Mouse (Mus musculus) C2C12 (cell line): Measurements from ENCODE around the gene Pygo2. TPM values are rescaled to one million over a fixed set of nuclear protein-coding genes. Genes with fewer than 3 reads are reported as not detected.
A peak's percentile ranks its signal among the peaks of the same experiment; 100 is the strongest.

ENCODE experiments used
- H3K27me3 ChIP-seq: one replicate; pipeline ENCODE4 v1.6.1; 2011; ENCODE audit not compliant: control insufficient read depth, insufficient read depth, insufficient read length
- H3K36me3 ChIP-seq: one replicate; pipeline ENCODE4 v1.6.1; 2011; ENCODE audit not compliant: control insufficient read depth, insufficient read depth
- H3K4me3 ChIP-seq: one replicate; pipeline ENCODE4 v1.5.1; 2011; ENCODE audit warnings: mild to moderate bottlenecking, control low read depth; ENCODE audit not compliant: poor library complexity, insufficient read depth, severe bottlenecking
- H3K79me2 ChIP-seq: one replicate; pipeline ENCODE4 v1.6.1; 2011; ENCODE audit not compliant: control insufficient read depth, insufficient read depth
- H3K79me3 ChIP-seq: one replicate; pipeline ENCODE4 v1.6.1; 2011; ENCODE audit warnings: low read depth, control low read depth
- H3ac ChIP-seq: one replicate; pipeline ENCODE3; 2011; ENCODE audit warnings: low read depth; ENCODE audit not compliant: control insufficient read depth, insufficient read length
- CEBPB ChIP-seq: IDR thresholded peaks from one replicate; pipeline ENCODE4 v1.6.1; 2011; ENCODE audit warnings: low read depth, mild to moderate bottlenecking, control low read depth, moderate library complexity
- CTCF ChIP-seq: IDR thresholded peaks from one replicate; pipeline ENCODE4 v1.5.1; 2011; ENCODE audit not compliant: control insufficient read depth, insufficient read depth, insufficient read length
- FOSL1 ChIP-seq: IDR thresholded peaks from one replicate; pipeline ENCODE4 v1.8.0; 2011; ENCODE audit warnings: mild to moderate bottlenecking, low read length; ENCODE audit not compliant: poor library complexity, insufficient read depth, severe bottlenecking
- MAX ChIP-seq: IDR thresholded peaks from one replicate; pipeline ENCODE4 v1.6.1; 2011; ENCODE audit warnings: mild to moderate bottlenecking, control low read depth
- MYOD1 ChIP-seq: IDR thresholded peaks from one replicate; pipeline ENCODE4 v1.6.1; 2011; ENCODE audit warnings: low read depth; ENCODE audit not compliant: control insufficient read depth, insufficient read length
- MYOG ChIP-seq: IDR thresholded peaks from one replicate; pipeline ENCODE4 v1.6.1; 2011; ENCODE audit not compliant: control insufficient read depth, insufficient read length; ENCODE audit errors: extremely low read depth
- USF1 ChIP-seq: IDR thresholded peaks from one replicate; pipeline ENCODE4 v1.6.1; 2011; ENCODE audit warnings: low read depth, mild to moderate bottlenecking, control low read depth, moderate library complexity
- polyA plus RNA-seq: library from polyadenylated mRNA; unstranded; fragments of >200 nt; fragmentation: generic; extraction: Trizol; gene quantifications from one replicate; pipeline ENCODE4 v1.2.1, GENCODE M21; 2012; ENCODE audit warnings: missing spikeins

The Pygo2 gene
- polyA plus RNA-seq, 1 experiment, result 53.1 TPM

DNA sequence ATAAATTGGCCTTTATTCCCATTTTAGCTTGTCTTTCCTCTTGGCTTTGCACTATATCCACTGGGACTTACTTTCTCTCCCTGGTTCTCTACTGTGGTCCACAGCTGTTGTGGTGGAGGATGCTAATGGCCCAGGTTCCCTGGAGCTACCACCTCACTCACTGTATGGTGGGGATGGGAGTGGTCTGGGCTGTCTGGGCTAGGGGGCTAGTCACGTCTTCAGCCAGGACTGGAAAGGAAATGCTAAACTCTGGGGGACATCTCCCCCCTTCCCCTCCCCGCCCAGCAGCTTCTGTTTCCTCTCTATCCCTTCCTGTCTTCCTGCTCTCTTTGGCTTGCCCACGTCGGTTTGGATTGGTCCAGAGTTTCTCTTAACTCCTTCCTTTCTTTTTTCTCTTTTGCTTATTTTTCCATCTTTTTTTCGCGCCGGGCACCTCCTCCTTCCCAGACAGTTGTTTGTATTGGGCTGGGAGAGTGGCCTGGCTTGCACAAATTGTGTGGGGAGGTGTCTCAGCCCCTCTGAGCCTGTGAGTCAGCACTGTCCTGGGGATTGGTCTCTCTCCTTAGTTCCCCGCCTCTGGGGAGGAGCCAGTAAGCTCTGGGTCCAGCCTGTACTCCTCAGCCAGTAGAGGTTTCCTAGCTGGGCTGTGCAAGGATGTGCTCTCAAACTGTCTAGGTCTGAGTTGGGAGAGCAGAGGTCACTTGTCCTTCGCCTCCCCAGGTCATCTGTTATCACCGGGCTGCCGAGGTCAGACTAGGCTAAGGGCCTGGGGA lies 8.8 kb upstream of the Pygo2 start:
- Histone ChIP-seq H3K79me2 (peaks cover 80% of the 10 kb centered on the region), H3ac (peak overlapping the region; percentile 65), H3K4me3 (peak overlapping the region; percentile 73), H3K36me3 (peaks cover 45% of the 10 kb centered on the region), H3K27me3 (no peaks in the 10 kb centered on the region), H3K79me3 (peaks cover 46% of the 10 kb centered on the region)
- TF ChIP-seq MAX (no peak), CEBPB (no peak), MYOG (no peak), FOSL1 (no peak), MYOD1 (no peak), USF1 (no peak), CTCF (no peak)

DNA sequence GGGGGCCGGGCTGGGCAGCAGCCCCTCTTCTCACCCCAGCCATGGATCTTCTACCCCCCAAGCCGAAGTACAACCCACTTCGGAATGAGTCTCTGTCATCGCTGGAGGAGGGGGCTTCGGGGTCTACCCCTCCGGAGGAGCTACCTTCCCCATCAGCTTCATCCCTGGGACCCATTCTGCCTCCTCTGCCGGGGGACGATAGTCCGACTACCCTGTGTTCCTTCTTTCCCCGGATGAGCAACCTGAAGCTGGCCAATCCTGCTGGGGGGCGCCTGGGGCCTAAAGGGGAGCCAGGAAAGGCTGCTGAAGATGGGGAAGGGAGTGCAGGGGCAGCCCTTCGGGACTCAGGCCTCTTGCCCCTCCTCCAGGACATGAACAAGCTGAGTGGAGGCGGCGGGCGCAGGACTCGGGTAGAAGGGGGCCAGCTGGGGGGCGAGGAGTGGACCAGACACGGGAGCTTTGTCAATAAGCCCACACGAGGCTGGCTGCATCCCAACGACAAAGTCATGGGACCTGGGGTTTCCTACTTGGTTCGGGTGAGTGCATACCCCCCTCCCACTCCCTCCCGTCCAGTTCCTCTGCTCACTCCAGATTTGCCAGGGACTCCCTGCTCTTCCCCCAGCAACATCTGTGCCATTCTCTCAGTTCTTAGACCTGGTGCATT lies 8.1 kb upstream of the Pygo2 start:
- Histone ChIP-seq H3K79me3 (peaks cover 38% of the 10 kb centered on the region), H3K79me2 (peaks cover 73% of the 10 kb centered on the region), H3ac (peak overlapping the region; percentile 52), H3K36me3 (peaks cover 45% of the 10 kb centered on the region), H3K27me3 (no peaks in the 10 kb centered on the region), H3K4me3 (peak overlapping the region; percentile 28)
- TF ChIP-seq CEBPB, result no peak

DNA sequence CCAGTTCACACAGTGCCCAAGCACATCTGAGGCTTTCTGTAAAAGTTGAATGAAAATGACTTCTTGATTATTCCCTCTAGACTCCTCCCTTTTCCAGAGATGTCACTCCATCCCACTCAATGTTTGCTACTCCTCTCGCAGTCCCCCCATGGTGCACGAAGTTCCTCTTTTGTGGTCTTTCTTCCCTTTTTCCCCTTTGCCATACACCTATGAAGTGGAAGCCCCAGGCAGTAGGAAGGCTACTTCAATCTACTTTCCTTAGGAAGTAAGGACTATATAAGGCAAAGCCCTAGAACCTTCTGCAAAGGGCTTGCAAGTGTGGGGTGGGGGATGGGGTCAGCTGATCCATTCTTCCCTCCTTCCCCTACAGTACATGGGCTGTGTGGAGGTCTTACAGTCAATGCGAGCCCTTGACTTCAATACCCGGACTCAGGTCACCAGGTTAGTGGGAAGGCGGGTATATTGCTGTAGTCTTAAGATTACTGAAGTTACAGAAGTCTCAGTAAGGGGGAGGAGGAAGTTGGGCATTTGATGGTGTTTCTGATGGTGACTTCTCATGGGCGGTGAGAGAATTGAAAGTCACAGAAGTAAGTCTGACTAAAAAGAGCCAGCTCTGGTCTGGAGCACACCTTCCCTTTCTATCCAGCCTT lies 7.3 kb upstream of the Pygo2 start:
- TF ChIP-seq USF1 (no peak), MYOD1 (no peak), FOSL1 (no peak), MYOG (no peak), CEBPB (no peak), MAX (no peak), CTCF (no peak)
- Histone ChIP-seq H3K79me2 (peaks cover 66% of the 10 kb centered on the region), H3K27me3 (no peaks in the 10 kb centered on the region), H3ac (no peak overlapping the region), H3K79me3 (peaks cover 31% of the 10 kb centered on the region), H3K4me3 (peak overlapping the region; percentile 28), H3K36me3 (peaks cover 48% of the 10 kb centered on the region)

DNA sequence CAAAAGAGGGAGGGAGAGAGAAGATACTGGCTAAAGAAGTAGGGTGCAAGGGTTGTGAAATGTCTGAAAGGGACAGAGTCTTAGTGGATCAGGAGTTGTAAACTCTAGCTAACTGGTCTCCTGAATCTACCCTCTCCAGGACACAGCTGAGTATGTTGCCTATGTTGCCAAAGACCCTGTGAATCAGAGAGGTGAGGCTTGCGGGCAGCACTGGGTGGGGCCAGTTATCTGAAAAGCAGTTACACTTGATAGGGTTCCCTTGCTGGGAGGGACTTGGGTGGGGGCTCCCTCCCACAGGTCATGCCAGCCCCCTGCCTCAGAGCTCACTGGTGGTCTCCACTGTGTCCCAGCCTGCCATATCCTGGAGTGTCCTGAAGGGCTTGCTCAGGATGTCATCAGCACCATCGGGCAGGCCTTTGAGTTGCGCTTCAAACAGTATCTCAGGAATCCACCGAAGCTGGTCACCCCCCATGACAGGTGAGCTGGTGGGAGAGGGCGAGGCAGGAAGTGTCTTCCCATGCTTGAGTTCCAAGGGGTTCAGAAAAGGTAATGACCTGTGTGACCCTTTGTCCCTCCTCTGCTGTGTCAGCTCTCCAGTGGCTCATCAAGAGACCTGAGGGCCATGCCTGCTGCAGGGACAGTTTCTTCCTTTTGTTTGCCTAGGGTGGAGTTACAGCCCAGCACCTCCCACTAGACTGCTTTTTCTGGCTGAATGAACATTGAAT lies 5.4 kb upstream of the Pygo2 start:
- H3K27me3 ChIP-seq, result no peaks in the 10 kb centered on the region
- H3K36me3 ChIP-seq, result peaks cover 55% of the 10 kb centered on the region

DNA sequence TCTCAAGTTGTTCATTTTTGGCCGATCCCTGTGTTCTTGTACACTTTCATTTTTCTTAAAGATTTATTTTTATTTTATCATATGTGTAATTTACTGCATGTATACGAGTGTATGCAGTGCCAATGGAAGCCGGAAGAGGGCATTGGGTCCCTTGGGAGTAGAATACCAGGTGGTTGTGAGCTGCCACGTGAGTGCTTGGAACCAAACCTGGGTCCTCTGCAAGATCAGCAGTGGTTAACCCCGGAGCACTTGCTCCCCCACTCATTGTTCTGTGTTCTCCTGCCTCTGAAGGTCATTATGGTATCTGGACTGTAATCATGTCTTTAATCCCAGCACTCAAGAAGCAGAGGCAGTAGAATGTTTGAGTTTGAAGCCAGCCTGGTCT lies 4.9 kb upstream of the Pygo2 start:
- no peak for TF ChIP-seq USF1
- no peak for TF ChIP-seq CTCF
- TF ChIP-seq CEBPB, result no peak
- no peak for TF ChIP-seq FOSL1
- TF ChIP-seq MYOG, result no peak
- TF ChIP-seq MAX, result no peak
- TF ChIP-seq MYOD1, result no peak
- H3ac ChIP-seq, result no peak overlapping the region
- peaks cover 52% of the 10 kb centered on the region for H3K79me2 ChIP-seq
- peaks cover 55% of the 10 kb centered on the region for H3K36me3 ChIP-seq
- H3K4me3 ChIP-seq, result no peak overlapping the region
- no peaks in the 10 kb centered on the region for H3K27me3 ChIP-seq
- H3K79me3 ChIP-seq, result peaks cover 27% of the 10 kb centered on the region

More for the DNA sequence above, 5.4 kb upstream of the Pygo2 start:
- peaks cover 57% of the 10 kb centered on the region for H3K79me2 ChIP-seq
- no peak overlapping the region for H3ac ChIP-seq
- no peak overlapping the region for H3K4me3 ChIP-seq
- peaks cover 27% of the 10 kb centered on the region for H3K79me3 ChIP-seq
- TF ChIP-seq MAX (no peak), MYOG (no peak), MYOD1 (no peak), USF1 (no peak), CEBPB (no peak), CTCF (no peak), FOSL1 (no peak)
